Mouse (Mus musculus) megakaryocyte, adult 5-6 weeks (primary cell): ENCODE measurements around the gene Glyctk. TPM values are rescaled to one million over a fixed set of nuclear protein-coding genes. Genes with fewer than 3 reads are reported as not detected.
A peak's percentile ranks its signal among the peaks of the same experiment; 100 is the strongest.

ENCODE experiments used
- ATAC-seq: 2 replicates; pipeline ENCODE4 v1.8.0; 2016; ENCODE audit warnings: mild to moderate bottlenecking, inconsistent platforms; ENCODE audit not compliant: poor library complexity, severe bottlenecking
- total RNA-seq, 2 experiments: library from RNA; stranded (forward) in 1 of 2; stranded (reverse) in 1 of 2; fragments of 153-499, 151-499 nt in 1 of 2; fragments of 221-1000, 200-1000 nt in 1 of 2; gene quantifications; 2 replicates each; pipeline versions ENCODE4 v1.2.3 to v1.2.4; 2015 to 2017

Glyctk gene
- 0.11 and 0.89 TPM in 2 replicates for total RNA-seq (2015)
- 0.88 and 1.8 TPM in 2 replicates for total RNA-seq (2017)

- no peak for ATAC-seq
These were observed at the start of gene Glyctk for GRCm38 (mm10) chr9:106158037-106158491. TSS of gene Glyctk (minus strand) at chr9:106158138.

- no peak for ATAC-seq
These were observed 48.6 kb upstream of the Glyctk start for GRCm38 (mm10) chr9:106206515-106206914.

- no peak for ATAC-seq
These were observed 47.9 kb upstream of the Glyctk start for GRCm38 (mm10) chr9:106205713-106206290.

GRCm38 (mm10) chr9:106203990-106204851 lies 46.3 kb upstream of the Glyctk start:
- ATAC-seq, result peak; percentile 55

- peak; percentile 62 for ATAC-seq
These were observed 45.1 kb upstream of the Glyctk start, which contains the start of gene Twf2 for GRCm38 (mm10) chr9:106202819-106203636. TSS of gene Twf2 (plus strand) at chr9:106203108.

- no peak for ATAC-seq
These were observed 44.0 kb upstream of the Glyctk start for GRCm38 (mm10) chr9:106201895-106202294.

- peak; percentile 26 for ATAC-seq
These were observed 41.8 kb upstream of the Glyctk start, which contains the start of gene Ppm1m for GRCm38 (mm10) chr9:106199535-106200272. TSS of gene Ppm1m (minus strand) at chr9:106199746.

- ATAC-seq, result peak; percentile 56
These were observed 41.1 kb upstream of the Glyctk start for GRCm38 (mm10) chr9:106198962-106199458.

GRCm38 (mm10) chr9:106197732-106198131 lies 39.8 kb upstream of the Glyctk start:
- ATAC-seq, result no peak

- ATAC-seq, result peak; percentile 42
These were observed 39.3 kb upstream of the Glyctk start for GRCm38 (mm10) chr9:106197081-106197713.

GRCm38 (mm10) chr9:106195693-106196092 lies 37.8 kb upstream of the Glyctk start:
- no peak for ATAC-seq

GRCm38 (mm10) chr9:106193930-106194807 lies 36.2 kb upstream of the Glyctk start:
- ATAC-seq, result no peak

- peak; percentile 88 for ATAC-seq
These were observed 35.1 kb upstream of the Glyctk start for GRCm38 (mm10) chr9:106192998-106193397.

- no peak for ATAC-seq
These were observed 34.1 kb upstream of the Glyctk start for GRCm38 (mm10) chr9:106192024-106192423.

- no peak for ATAC-seq
These were observed 33.4 kb upstream of the Glyctk start for GRCm38 (mm10) chr9:106191355-106191754.

GRCm38 (mm10) chr9:106183996-106184395 lies 26.1 kb upstream of the Glyctk start:
- no peak for ATAC-seq

- no peak for ATAC-seq
These were observed 24.2 kb upstream of the Glyctk start for GRCm38 (mm10) chr9:106182146-106182545.

GRCm38 (mm10) chr9:106179964-106180363 lies 22.0 kb upstream of the Glyctk start:
- ATAC-seq, result no peak

GRCm38 (mm10) chr9:106179454-106179853 lies 21.5 kb upstream of the Glyctk start:
- ATAC-seq, result no peak
